Mouse (Mus musculus) left cerebral cortex, adult 8-10 months (tissue): Measurements from ENCODE around the gene Med8. TPM values are rescaled to one million over a fixed set of nuclear protein-coding genes. Genes with fewer than 3 reads are reported as not detected.
A peak's percentile ranks its signal among the peaks of the same experiment; 100 is the strongest.

ENCODE experiments used
- DNase-seq, 2 experiments: peaks; one replicate each; pipeline ENCODE4 v3.0.0; 2022; ENCODE audit warnings: low spot score in 2 of 2
- total RNA-seq, 4 experiments: library from RNA; stranded (reverse); gene quantifications; 2 replicates each; pipeline ENCODE4 v1.2.4; 2022

Gene Med8
- total RNA-seq, 4 experiments from 2014 or later: 47.8 to 56.5 (median 56.1) TPM

GRCm38 (mm10) chr4:118413553-118413952, 4.4 kb downstream of the Med8 start:
- DNase-seq: no peak

- no peak for DNase-seq
Observed at GRCm38 (mm10) chr4:118415779-118416178, 6.6 kb downstream of the Med8 start.

- peak in 1 of 2 experiments; percentile 44 for DNase-seq
Observed at GRCm38 (mm10) chr4:118416329-118416728, 7.2 kb downstream of the Med8 start.

GRCm38 (mm10) chr4:118417112-118417797, 8.1 kb downstream of the Med8 start:
- DNase-seq: no peak

- DNase-seq: no peak
Observed at GRCm38 (mm10) chr4:118421384-118421783, 12.2 kb downstream of the Med8 start.

GRCm38 (mm10) chr4:118424541-118425160, 15.5 kb downstream of the Med8 start:
- no peak for DNase-seq

- DNase-seq: no peak
Observed at GRCm38 (mm10) chr4:118425374-118425773, 16.2 kb downstream of the Med8 start.

GRCm38 (mm10) chr4:118427415-118427767, 18.3 kb downstream of the Med8 start:
- no peak for DNase-seq

GRCm38 (mm10) chr4:118427768-118428451, 18.8 kb downstream of the Med8 start, which contains the start of gene Elovl1:
TSS of gene Elovl1 (plus strand) at chr4:118428093.
- peak in 1 of 2 experiments; percentile 70 for DNase-seq

GRCm38 (mm10) chr4:118428531-118429214, 19.5 kb downstream of the Med8 start:
- DNase-seq: no peak

GRCm38 (mm10) chr4:118429215-118429895, 20.2 kb downstream of the Med8 start:
- no peak for DNase-seq

GRCm38 (mm10) chr4:118432332-118432731, 23.2 kb downstream of the Med8 start:
- no peak for DNase-seq

- DNase-seq: peak; percentile 72 to 92
Observed at GRCm38 (mm10) chr4:118436820-118437603, 27.9 kb downstream of the Med8 start, which contains the start of gene Cdc20. TSS of gene Cdc20 (minus strand) at chr4:118437352.

GRCm38 (mm10) chr4:118437829-118438253, 28.7 kb downstream of the Med8 start:
- no peak for DNase-seq

GRCm38 (mm10) chr4:118445088-118445487, 36.0 kb downstream of the Med8 start:
- no peak for DNase-seq

- DNase-seq: no peak
Observed at GRCm38 (mm10) chr4:118445781-118446414, 36.8 kb downstream of the Med8 start.

- no peak for DNase-seq
Observed at GRCm38 (mm10) chr4:118446415-118447153, 37.4 kb downstream of the Med8 start.

- DNase-seq: peak in 1 of 2 experiments; percentile 44
Observed at GRCm38 (mm10) chr4:118457345-118457975, 48.3 kb downstream of the Med8 start, which contains the start of gene Mpl. TSS of gene Mpl (minus strand) at chr4:118457513.
